Mouse (Mus musculus) cortical plate, adult 2 months (tissue): ENCODE data around the gene Gramd1c.

Source experiments
- CTCF ChIP-seq: fragments of 200-500 bp; IDR thresholded peaks from 2 replicates; pipeline ENCODE4 v1.5.1; 2011; ENCODE audit warnings: mild to moderate bottlenecking, control low read depth, low read length; ENCODE audit not compliant: insufficient read depth; ENCODE audit errors: extremely low read depth
- POLR2A ChIP-seq: fragments of 200-500 bp; IDR thresholded peaks from 2 replicates; pipeline ENCODE4 v1.6.1; 2011; ENCODE audit warnings: mild to moderate bottlenecking, low read length, control low read depth; ENCODE audit not compliant: insufficient read depth; ENCODE audit errors: extremely low read depth

GRCm38 (mm10) chr16:44087650-44088049 is 24.5 kb upstream of the Gramd1c start:
- no peak for TF ChIP-seq POLR2A
- TF ChIP-seq CTCF: no peak
